Mouse (Mus musculus): ENCODE measurements around the gene Ppp1r36.

Ppp1r36 gene

GRCm38 (mm10) chr12:76417433-76417854, at the start of gene Ppp1r36:
Gene Ppp1r36 (plus strand): TSS chr12:76417538.
- peak; percentile 15 for DNase-seq

GRCm38 (mm10) chr12:76368201-76368789, 49.0 kb upstream of the Ppp1r36 start:
- no peak for DNase-seq

- peak; percentile 46 for DNase-seq
Observed at GRCm38 (mm10) chr12:76368790-76369205, 48.5 kb upstream of the Ppp1r36 start.

- peak; percentile 80 for DNase-seq
Observed at GRCm38 (mm10) chr12:76369206-76369977, 47.9 kb upstream of the Ppp1r36 start, which contains the start of gene Zbtb25. Gene Zbtb25 (minus strand): TSS chr12:76369602.

- DNase-seq: peak; percentile 80
Observed at GRCm38 (mm10) chr12:76369978-76370830, 47.1 kb upstream of the Ppp1r36 start, which contains the start of gene Zbtb1. Gene Zbtb1 (plus strand): TSS chr12:76370266.

GRCm38 (mm10) chr12:76370831-76371571, 46.3 kb upstream of the Ppp1r36 start:
- DNase-seq: peak; percentile 80

GRCm38 (mm10) chr12:76372046-76372445, 45.3 kb upstream of the Ppp1r36 start:
- no peak for DNase-seq

- DNase-seq: no peak
Observed at GRCm38 (mm10) chr12:76372881-76373818, 44.2 kb upstream of the Ppp1r36 start.

- no peak for DNase-seq
Observed at GRCm38 (mm10) chr12:76373991-76374390, 43.3 kb upstream of the Ppp1r36 start.

GRCm38 (mm10) chr12:76374911-76375310, 42.4 kb upstream of the Ppp1r36 start:
- no peak for DNase-seq

GRCm38 (mm10) chr12:76375506-76375905, 41.8 kb upstream of the Ppp1r36 start:
- DNase-seq: no peak

GRCm38 (mm10) chr12:76376649-76377048, 40.7 kb upstream of the Ppp1r36 start:
- peak; percentile 72 for DNase-seq

- DNase-seq: peak; percentile 32
Observed at GRCm38 (mm10) chr12:76377059-76377458, 40.3 kb upstream of the Ppp1r36 start.

- DNase-seq: no peak
Observed at GRCm38 (mm10) chr12:76377726-76378125, 39.6 kb upstream of the Ppp1r36 start.

GRCm38 (mm10) chr12:76378556-76378955, 38.8 kb upstream of the Ppp1r36 start:
- DNase-seq: no peak

GRCm38 (mm10) chr12:76380151-76380550, 37.2 kb upstream of the Ppp1r36 start:
- DNase-seq: no peak

GRCm38 (mm10) chr12:76385342-76385741, 32.0 kb upstream of the Ppp1r36 start:
- peak; percentile 52 for DNase-seq

- DNase-seq: no peak
Observed at GRCm38 (mm10) chr12:76388794-76389193, 28.5 kb upstream of the Ppp1r36 start.

GRCm38 (mm10) chr12:76391595-76392271, 25.6 kb upstream of the Ppp1r36 start:
- DNase-seq: no peak

GRCm38 (mm10) chr12:76392979-76393378, 24.4 kb upstream of the Ppp1r36 start:
- DNase-seq: no peak

GRCm38 (mm10) chr12:76397281-76397680, 20.1 kb upstream of the Ppp1r36 start:
- DNase-seq: no peak

Data from lung, postnatal 36 days (tissue).